Mouse (Mus musculus): ENCODE results near the gene Apol9b.

DNA sequence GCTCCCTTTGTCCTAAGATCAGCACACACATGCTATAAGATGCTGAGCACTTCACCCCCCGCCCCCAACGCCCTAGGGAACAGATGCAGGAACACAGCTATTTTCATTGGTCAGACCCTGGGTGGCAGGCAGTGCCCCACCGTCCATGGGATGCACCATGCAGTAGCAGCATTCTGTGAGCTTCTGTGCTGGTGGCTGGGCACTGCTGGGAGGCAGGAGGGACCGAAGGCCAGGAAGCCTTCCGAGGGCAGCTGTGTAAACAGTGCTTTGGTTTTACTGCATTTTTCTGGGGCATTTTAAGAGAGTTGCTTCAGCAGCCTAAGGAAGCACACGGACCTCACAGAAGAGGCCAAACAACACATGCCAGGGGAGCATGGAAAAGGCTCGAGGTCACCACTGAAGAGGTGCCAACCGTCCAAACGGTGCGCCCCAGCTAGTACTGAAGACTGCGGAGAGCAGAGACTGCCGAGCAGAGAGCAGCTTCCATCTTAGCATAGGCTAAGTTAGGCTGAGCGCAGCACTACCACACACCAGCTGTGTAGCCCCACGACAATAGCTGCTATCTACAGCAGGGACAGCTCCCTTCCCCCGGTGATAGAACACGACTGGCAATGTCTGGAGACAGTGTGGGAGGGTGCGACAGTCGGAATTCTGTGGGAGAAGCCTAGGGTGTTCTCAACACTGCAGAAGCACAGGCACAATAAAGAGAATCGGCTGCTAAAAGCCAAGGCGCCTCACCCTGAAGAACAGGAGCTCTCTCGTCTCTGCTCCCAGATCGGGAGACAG is 55.4 kb downstream of the Apol9b start:
- no peak for TF ChIP-seq POLR2A (IDR thresholded peaks at IDR 0.05; ENCODE audit: low read depth, low read length)
- TF ChIP-seq CTCF (conservative IDR thresholded peaks at IDR 0.05; ENCODE audit: insufficient read depth, insufficient read length, low read depth, low read length): no peak
